Mouse (Mus musculus): Measurements from ENCODE around the gene F7. TPM values are rescaled to one million over a fixed set of nuclear protein-coding genes. Genes with fewer than 3 reads are reported as not detected.

F7 gene
- polyA plus RNA-seq, 1 experiment = not detected

DNA sequence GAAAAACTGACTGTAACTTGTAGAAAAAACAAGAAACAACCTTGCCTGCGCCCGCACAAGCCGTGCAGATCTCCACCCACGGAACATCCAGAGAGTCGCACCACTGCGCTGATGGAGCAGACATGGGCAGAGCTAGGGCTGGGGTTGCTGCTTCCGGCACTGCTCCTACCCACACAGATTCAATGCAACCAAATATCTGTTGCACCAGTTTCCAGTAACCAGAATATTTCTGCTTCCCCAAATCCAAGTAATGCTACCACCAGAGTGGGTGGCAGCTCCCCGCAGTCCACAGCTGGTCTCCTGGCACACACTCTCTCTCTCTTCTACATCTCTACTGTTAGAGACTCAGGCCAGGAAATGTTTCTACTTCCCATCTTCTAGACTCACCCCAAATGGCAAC lies 4.0 kb upstream of the F7 start:
- TF ChIP-seq CTCF (IDR thresholded peaks at IDR 0.05; ENCODE audit: borderline replicate concordance, insufficient read depth, low read length) (no peak), POLR2A (IDR thresholded peaks at IDR 0.05; ENCODE audit: low read depth, low read length) (no peak)
- H3K4me3 ChIP-seq (ENCODE audit: insufficient read depth, low read length) = no peak overlapping the region

GRCm38 (mm10) chr8:13027615-13028014 lies 1.8 kb downstream of the F7 start:
- TF ChIP-seq CTCF (IDR thresholded peaks at IDR 0.05; ENCODE audit: borderline replicate concordance, insufficient read depth, low read length) (no peak), POLR2A (IDR thresholded peaks at IDR 0.05; ENCODE audit: low read depth, low read length) (no peak)
- no peaks in the 10 kb centered on the region for H3K4me1 ChIP-seq (ENCODE audit: control insufficient read depth, insufficient read depth, low read length)
- no peak overlapping the region for H3K4me3 ChIP-seq (ENCODE audit: insufficient read depth, low read length)
- no peak overlapping the region for H3K27ac ChIP-seq (ENCODE audit: insufficient read depth, low read length)

More for the DNA sequence above, 4.0 kb upstream of the F7 start:
- H3K27ac ChIP-seq (ENCODE audit: insufficient read depth, low read length) = no peak overlapping the region
- no peaks in the 10 kb centered on the region for H3K4me1 ChIP-seq (ENCODE audit: control insufficient read depth, insufficient read depth, low read length)

DNA sequence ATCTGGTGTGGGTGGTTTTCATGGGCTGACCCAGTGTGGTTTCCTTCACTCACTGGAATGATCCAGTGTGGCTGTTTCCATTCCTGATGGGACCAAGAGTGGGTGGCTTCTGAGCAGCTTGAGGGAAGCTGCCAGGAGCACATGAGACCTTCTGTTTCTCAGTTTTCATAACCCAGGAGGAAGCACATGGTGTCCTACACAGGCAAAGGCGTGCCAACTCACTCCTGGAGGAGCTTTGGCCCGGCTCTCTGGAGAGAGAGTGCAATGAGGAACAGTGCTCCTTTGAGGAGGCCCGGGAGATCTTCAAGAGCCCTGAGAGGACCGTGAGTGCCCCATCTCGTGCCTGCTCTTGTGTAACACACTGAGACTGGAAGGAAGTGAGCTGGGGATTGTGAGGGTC lies 2.6 kb downstream of the F7 start:
- no peak overlapping the region for H3K4me3 ChIP-seq (ENCODE audit: insufficient read depth, low read length)
- H3K27ac ChIP-seq (ENCODE audit: insufficient read depth, low read length) = no peak overlapping the region
- TF ChIP-seq CTCF (IDR thresholded peaks at IDR 0.05; ENCODE audit: borderline replicate concordance, insufficient read depth, low read length) = no peak
- no peak for TF ChIP-seq POLR2A (IDR thresholded peaks at IDR 0.05; ENCODE audit: low read depth, low read length)
- H3K4me1 ChIP-seq (ENCODE audit: control insufficient read depth, insufficient read depth, low read length) = no peaks in the 10 kb centered on the region

GRCm38 (mm10) chr8:13036346-13036812 lies 10.5 kb downstream of the F7 start:
- Histone ChIP-seq H3K4me1 (ENCODE audit: control insufficient read depth, insufficient read depth, low read length) (no peaks in the 10 kb centered on the region), H3K4me3 (ENCODE audit: insufficient read depth, low read length) (no peak overlapping the region), H3K27ac (ENCODE audit: insufficient read depth, low read length) (no peak overlapping the region)
- TF ChIP-seq POLR2A (IDR thresholded peaks at IDR 0.05; ENCODE audit: low read depth, low read length) (no peak), CTCF (IDR thresholded peaks at IDR 0.05; ENCODE audit: borderline replicate concordance, insufficient read depth, low read length) (no peak)

DNA sequence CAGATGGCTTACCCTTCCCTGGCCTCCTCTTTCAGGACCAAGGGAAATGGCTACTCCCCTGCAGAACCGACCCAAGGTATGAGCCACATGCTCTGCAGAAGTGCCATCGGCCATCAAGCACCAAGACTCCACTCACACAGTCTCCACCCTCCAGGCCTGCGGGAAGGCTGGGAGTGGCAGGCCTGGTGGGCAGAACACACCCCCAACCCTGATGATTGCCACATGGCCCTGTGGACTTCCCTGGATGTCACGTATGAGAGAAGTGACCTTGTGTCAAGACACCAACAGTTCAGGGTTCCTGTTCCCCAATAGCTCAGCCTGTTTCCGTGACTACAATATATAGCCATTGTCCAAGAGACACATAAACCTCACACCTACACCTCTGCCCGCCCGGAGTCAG lies 11.2 kb downstream of the F7 start, which contains the start of gene F10:
TSS of gene F10 (plus strand) at position 294 of the 400 bp plus-strand sequence.
- Histone ChIP-seq H3K4me1 (ENCODE audit: control insufficient read depth, insufficient read depth, low read length) (no peaks in the 10 kb centered on the region), H3K4me3 (ENCODE audit: insufficient read depth, low read length) (no peak within 1 kb of the TSS), H3K27ac (ENCODE audit: insufficient read depth, low read length) (no peak within 1 kb of the TSS)
- TF ChIP-seq CTCF (IDR thresholded peaks at IDR 0.05; ENCODE audit: borderline replicate concordance, insufficient read depth, low read length) (no peak), POLR2A (IDR thresholded peaks at IDR 0.05; ENCODE audit: low read depth, low read length) (no peak)

DNA sequence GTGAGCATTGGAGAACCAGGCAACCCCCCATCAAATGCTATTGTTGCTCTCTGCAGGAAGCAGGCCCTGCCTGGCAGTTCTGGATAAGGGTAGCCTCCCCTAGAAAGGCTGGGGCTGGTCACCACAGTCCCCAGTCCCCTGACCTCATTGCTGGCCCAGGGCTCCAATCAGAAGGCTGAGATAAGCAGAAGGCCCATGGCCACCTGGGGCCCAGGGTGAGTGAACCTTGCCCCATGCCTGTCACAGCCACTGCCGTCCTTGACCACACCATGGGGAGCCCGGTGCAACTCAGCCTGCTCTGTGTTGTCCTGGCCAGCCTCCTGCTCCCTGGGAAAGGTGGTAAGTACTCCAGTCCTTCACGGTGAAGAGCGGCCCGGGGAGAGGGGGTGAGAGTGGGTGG lies 11.7 kb downstream of the F7 start:
- Histone ChIP-seq H3K27ac (ENCODE audit: insufficient read depth, low read length) (no peak overlapping the region), H3K4me3 (ENCODE audit: insufficient read depth, low read length) (no peak overlapping the region), H3K4me1 (ENCODE audit: control insufficient read depth, insufficient read depth, low read length) (no peaks in the 10 kb centered on the region)
- TF ChIP-seq POLR2A (IDR thresholded peaks at IDR 0.05; ENCODE audit: low read depth, low read length) = no peak
- no peak for TF ChIP-seq CTCF (IDR thresholded peaks at IDR 0.05; ENCODE audit: borderline replicate concordance, insufficient read depth, low read length)

DNA sequence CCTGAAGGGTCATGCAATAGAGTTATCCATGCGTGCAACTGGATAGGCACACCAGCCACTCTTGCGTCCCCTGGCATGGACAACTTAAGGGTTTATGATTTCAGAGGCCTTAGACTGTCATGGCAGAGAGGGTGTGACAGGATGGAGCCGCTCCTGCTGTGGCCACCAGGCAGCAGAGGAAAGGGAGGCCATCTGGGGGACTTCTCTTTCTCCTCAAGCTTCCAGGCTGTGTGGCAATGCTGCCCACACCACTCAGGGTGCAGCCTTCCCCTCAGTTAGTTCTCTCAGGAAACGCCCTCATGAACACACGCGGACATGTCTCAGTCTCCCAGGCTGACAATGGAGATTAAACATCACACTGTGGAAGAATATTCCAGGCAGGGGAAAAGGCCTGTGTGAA lies 13.2 kb downstream of the F7 start:
- no peak overlapping the region for H3K27ac ChIP-seq (ENCODE audit: insufficient read depth, low read length)
- H3K4me1 ChIP-seq (ENCODE audit: control insufficient read depth, insufficient read depth, low read length) = no peaks in the 10 kb centered on the region
- H3K4me3 ChIP-seq (ENCODE audit: insufficient read depth, low read length) = no peak overlapping the region
- TF ChIP-seq POLR2A (IDR thresholded peaks at IDR 0.05; ENCODE audit: low read depth, low read length) (no peak), CTCF (IDR thresholded peaks at IDR 0.05; ENCODE audit: borderline replicate concordance, insufficient read depth, low read length) (no peak)

DNA sequence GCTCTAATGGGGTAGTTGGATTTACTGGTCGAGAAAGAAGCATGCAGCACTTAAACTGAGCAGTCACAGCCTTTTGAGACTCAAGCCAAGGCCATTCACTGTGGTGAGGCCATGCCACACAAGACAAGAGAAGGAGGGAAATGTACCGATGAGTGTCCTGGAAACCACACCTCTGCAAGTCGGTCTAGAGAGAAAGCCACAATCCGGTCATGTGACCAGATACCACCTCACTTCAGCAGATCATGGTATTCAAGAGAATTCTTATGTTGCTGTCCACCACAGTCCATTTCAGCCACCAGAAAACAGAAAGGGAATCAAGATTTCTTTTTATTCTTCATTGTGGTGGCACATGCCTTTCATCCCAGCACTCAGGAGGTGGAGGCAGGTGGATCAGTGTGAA lies 15.6 kb downstream of the F7 start:
- no peak for TF ChIP-seq CTCF (IDR thresholded peaks at IDR 0.05; ENCODE audit: borderline replicate concordance, insufficient read depth, low read length)
- TF ChIP-seq POLR2A (IDR thresholded peaks at IDR 0.05; ENCODE audit: low read depth, low read length) = no peak
- no peak overlapping the region for H3K4me3 ChIP-seq (ENCODE audit: insufficient read depth, low read length)
- H3K4me1 ChIP-seq (ENCODE audit: control insufficient read depth, insufficient read depth, low read length) = no peaks in the 10 kb centered on the region
- no peak overlapping the region for H3K27ac ChIP-seq (ENCODE audit: insufficient read depth, low read length)

DNA sequence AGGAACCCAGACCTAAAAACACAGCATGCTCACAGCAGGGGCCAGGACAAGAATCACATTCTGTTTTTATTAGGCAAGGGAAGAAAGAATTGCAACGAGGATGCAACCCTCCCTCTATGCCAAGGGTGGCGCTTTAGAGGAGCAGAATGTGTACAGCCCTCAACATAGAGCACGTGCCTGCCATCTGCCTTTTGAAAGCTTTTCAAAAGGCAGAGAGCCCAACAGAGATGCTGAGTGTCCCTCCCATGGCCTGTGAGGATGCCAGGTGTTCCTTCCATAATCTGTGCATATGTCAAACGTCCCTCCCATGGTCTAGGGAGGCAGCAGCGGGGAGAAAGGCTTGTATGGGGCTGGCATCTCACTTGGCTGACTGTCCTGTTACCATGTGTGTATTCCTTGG lies 21.8 kb downstream of the F7 start:
- H3K27ac ChIP-seq (ENCODE audit: insufficient read depth, low read length) = no peak overlapping the region
- H3K4me3 ChIP-seq (ENCODE audit: insufficient read depth, low read length) = no peak overlapping the region
- no peaks in the 10 kb centered on the region for H3K4me1 ChIP-seq (ENCODE audit: control insufficient read depth, insufficient read depth, low read length)
- TF ChIP-seq POLR2A (IDR thresholded peaks at IDR 0.05; ENCODE audit: low read depth, low read length) = no peak
- TF ChIP-seq CTCF (IDR thresholded peaks at IDR 0.05; ENCODE audit: borderline replicate concordance, insufficient read depth, low read length) = no peak

GRCm38 (mm10) chr8:13050550-13050949 lies 24.7 kb downstream of the F7 start:
- no peak overlapping the region for H3K4me3 ChIP-seq (ENCODE audit: insufficient read depth, low read length)
- no peak overlapping the region for H3K27ac ChIP-seq (ENCODE audit: insufficient read depth, low read length)
- H3K4me1 ChIP-seq (ENCODE audit: control insufficient read depth, insufficient read depth, low read length) = no peaks in the 10 kb centered on the region
- TF ChIP-seq CTCF (IDR thresholded peaks at IDR 0.05; ENCODE audit: borderline replicate concordance, insufficient read depth, low read length) (no peak), POLR2A (IDR thresholded peaks at IDR 0.05; ENCODE audit: low read depth, low read length) (no peak)

- no peak overlapping the region for H3K4me3 ChIP-seq (ENCODE audit: insufficient read depth, low read length)
- no peak for TF ChIP-seq POLR2A (IDR thresholded peaks at IDR 0.05; ENCODE audit: low read depth, low read length)
- TF ChIP-seq CTCF (IDR thresholded peaks at IDR 0.05; ENCODE audit: borderline replicate concordance, insufficient read depth, low read length) = no peak
- no peak overlapping the region for H3K27ac ChIP-seq (ENCODE audit: insufficient read depth, low read length)
- no peaks in the 10 kb centered on the region for H3K4me1 ChIP-seq (ENCODE audit: control insufficient read depth, insufficient read depth, low read length)
Observed at GRCm38 (mm10) chr8:13057351-13057750, 31.5 kb downstream of the F7 start.

Measured in embryonic fibroblast, embryonic 13.5 days (primary cell).